In genomic region chr13:55346745-55347144, GRCm38 (mm10) we compare ENCODE assay signal across 19 mouse cellular contexts.
"Had no signal": no experiment of that assay in that cellular context is flagged by ENCODE, and none has a peak within 500 bp of the region (broad histone marks: within the 10 kb centered on the region; RNA-seq: fewer than 3 reads in every experiment).

No protein-coding gene starts in this region.

- H3K9me3 ChIP-seq: midbrain, embryonic 10.5 days; midbrain, embryonic 13.5 days; midbrain, embryonic 15.5 days; neural tube, embryonic 13.5 days; neural tube, embryonic 15.5 days had no signal

- H3K27me3 ChIP-seq: midbrain, embryonic 13.5 days; midbrain, embryonic 15.5 days; neural tube, embryonic 13.5 days; neural tube, embryonic 15.5 days had no signal

- H3K27ac ChIP-seq: liver, embryonic 14.5 days; midbrain, embryonic 10.5 days; midbrain, embryonic 13.5 days; midbrain, embryonic 15.5 days; neural tube, embryonic 13.5 days; neural tube, embryonic 15.5 days had no signal

- H3K4me3 ChIP-seq: midbrain, embryonic 10.5 days; midbrain, embryonic 13.5 days; midbrain, embryonic 15.5 days; myocyte; neural tube, embryonic 13.5 days; neural tube, embryonic 15.5 days had no signal

- H3K4me1 ChIP-seq: midbrain, embryonic 13.5 days; midbrain, embryonic 15.5 days; neural tube, embryonic 13.5 days; neural tube, embryonic 15.5 days had no signal

- H3K4me2 ChIP-seq: midbrain, embryonic 13.5 days; midbrain, embryonic 15.5 days; neural tube, embryonic 13.5 days; neural tube, embryonic 15.5 days had no signal

- H3K9ac ChIP-seq: liver, embryonic 14.5 days; midbrain, embryonic 13.5 days; midbrain, embryonic 15.5 days; neural tube, embryonic 13.5 days; neural tube, embryonic 15.5 days had no signal

- ATAC-seq: lung, postnatal 0 days; midbrain, embryonic 13.5 days; midbrain, embryonic 15.5 days had no signal

- DNase-seq: lung, adult 18-20 months; lung, postnatal 14 days; lung, postnatal 4 days; retina, postnatal 1 day; right cerebral cortex, adult 18-20 months; right cerebral cortex, postnatal 25 days; right cerebral cortex, postnatal 4 days; spleen, adult 18-20 months; thymus, adult 18-20 months; thymus, postnatal 14 days; thymus, postnatal 36 days had no signal
